Mouse (Mus musculus) ES-CJ7 (cell line): ENCODE measurements around the gene Camk1g.

Experiments
- DNase-seq: peaks from one replicate; pipeline ENCODE4 v3.0.0; 2011; ENCODE audit warnings: low read depth, low spot score

Gene Camk1g

GRCm38 (mm10) chr1:193370096-193370495 is at the start of gene Camk1g:
Gene Camk1g, minus strand, starts transcription at chr1:193370298.
- DNase-seq = no peak

GRCm38 (mm10) chr1:193419168-193419567 is 49.1 kb upstream of the Camk1g start:
- no peak for DNase-seq

- DNase-seq = no peak
Observed at GRCm38 (mm10) chr1:193418656-193419055, 48.6 kb upstream of the Camk1g start.

- no peak for DNase-seq
Observed at GRCm38 (mm10) chr1:193414067-193414466, 44.0 kb upstream of the Camk1g start.

GRCm38 (mm10) chr1:193413368-193414000 is 43.4 kb upstream of the Camk1g start:
- no peak for DNase-seq

- DNase-seq = no peak
Observed at GRCm38 (mm10) chr1:193407487-193407886, 37.4 kb upstream of the Camk1g start.

- DNase-seq = no peak
Observed at GRCm38 (mm10) chr1:193406059-193406642, 36.1 kb upstream of the Camk1g start.

GRCm38 (mm10) chr1:193401695-193402094 is 31.6 kb upstream of the Camk1g start:
- DNase-seq = peak; percentile 30

GRCm38 (mm10) chr1:193400348-193400747 is 30.2 kb upstream of the Camk1g start:
- no peak for DNase-seq

GRCm38 (mm10) chr1:193398728-193399437 is 28.8 kb upstream of the Camk1g start:
- no peak for DNase-seq

- no peak for DNase-seq
Observed at GRCm38 (mm10) chr1:193397109-193397508, 27.0 kb upstream of the Camk1g start.

- DNase-seq = no peak
Observed at GRCm38 (mm10) chr1:193392266-193392665, 22.2 kb upstream of the Camk1g start.

GRCm38 (mm10) chr1:193390004-193390403 is 19.9 kb upstream of the Camk1g start:
- no peak for DNase-seq

- DNase-seq = no peak
Observed at GRCm38 (mm10) chr1:193389505-193389904, 19.4 kb upstream of the Camk1g start.

- DNase-seq = no peak
Observed at GRCm38 (mm10) chr1:193387241-193387640, 17.1 kb upstream of the Camk1g start.

- DNase-seq = peak; percentile 62
Observed at GRCm38 (mm10) chr1:193386136-193386535, 16.0 kb upstream of the Camk1g start.

- peak; percentile 69 for DNase-seq
Observed at GRCm38 (mm10) chr1:193382841-193383462, 12.9 kb upstream of the Camk1g start.

- peak; percentile 69 for DNase-seq
Observed at GRCm38 (mm10) chr1:193382435-193382834, 12.3 kb upstream of the Camk1g start.

- DNase-seq = no peak
Observed at GRCm38 (mm10) chr1:193381597-193382404, 11.7 kb upstream of the Camk1g start.

GRCm38 (mm10) chr1:193380877-193381276 is 10.8 kb upstream of the Camk1g start:
- no peak for DNase-seq

GRCm38 (mm10) chr1:193379634-193380033 is 9.5 kb upstream of the Camk1g start:
- DNase-seq = no peak
